Mouse (Mus musculus): ENCODE measurements around the gene Dclk2. TPM values are rescaled to one million over a fixed set of nuclear protein-coding genes. Genes with fewer than 3 reads are reported as not detected.

The Dclk2 gene
- polyA plus RNA-seq, 1 experiment from 2014 or later, result 2.3 TPM

DNA sequence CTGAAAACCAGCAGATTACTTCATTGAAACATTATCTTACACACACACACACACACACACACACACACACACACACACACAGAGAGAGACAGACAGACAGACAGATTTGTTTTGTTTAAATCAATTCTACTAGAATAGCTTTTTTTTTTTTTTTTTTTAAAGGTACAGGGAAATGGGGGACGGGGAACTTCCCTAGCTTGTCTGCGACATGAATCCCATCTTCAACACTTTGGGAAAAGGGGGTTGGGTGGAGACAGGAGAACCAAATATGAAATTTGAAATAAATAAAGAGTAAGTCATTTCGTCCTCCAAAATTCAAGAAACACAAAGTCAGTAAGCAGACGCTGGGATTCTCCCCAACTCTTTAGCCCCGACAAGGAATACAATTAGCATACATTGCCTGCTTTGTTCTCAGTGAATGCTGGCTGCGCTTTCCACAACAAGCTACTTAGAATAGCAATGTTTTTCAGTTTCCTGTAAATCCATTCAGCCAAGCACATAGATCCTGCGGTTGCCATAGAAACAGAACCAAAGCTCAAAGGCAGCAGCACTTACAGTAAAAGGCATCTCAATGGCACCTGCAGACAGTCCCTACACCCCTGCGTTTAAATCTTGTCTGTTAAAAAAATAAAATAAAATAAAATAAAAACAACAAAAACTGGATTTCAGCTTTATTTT lies 75.7 kb downstream of the Dclk2 start:
- no peak overlapping the region for H3K27ac ChIP-seq (ENCODE audit: low read depth, low read length)
- H3K27me3 ChIP-seq (replicated peaks; ENCODE audit: control insufficient read depth, insufficient read depth, low read length), result no peaks in the 10 kb centered on the region
- H3K36me3 ChIP-seq (ENCODE audit: control insufficient read depth, insufficient read depth), result no peaks in the 10 kb centered on the region
- no peak for TF ChIP-seq CTCF (IDR thresholded peaks at IDR 0.05; ENCODE audit: low read depth)
- H3K9me3 ChIP-seq (ENCODE audit: control insufficient read depth), result no peaks in the 10 kb centered on the region
- 29% methylated on average over 8 of the region's 8 CpGs for WGBS
- H3K9ac ChIP-seq (ENCODE audit: low read depth, low read length), result no peak overlapping the region
- no peak overlapping the region for H3K4me2 ChIP-seq (replicated peaks; ENCODE audit: low read depth)
- ATAC-seq, result no peak
- H3K4me1 ChIP-seq (replicated peaks; ENCODE audit: control insufficient read depth, insufficient read depth, low read length), result no peaks in the 10 kb centered on the region
- H3K4me3 ChIP-seq (ENCODE audit: low read depth, low read length), result no peak overlapping the region

- Histone ChIP-seq H3K27ac (ENCODE audit: low read depth, low read length) (no peak overlapping the region), H3K4me2 (replicated peaks; ENCODE audit: low read depth) (no peak overlapping the region), H3K4me1 (replicated peaks; ENCODE audit: control insufficient read depth, insufficient read depth, low read length) (no peaks in the 10 kb centered on the region), H3K36me3 (ENCODE audit: control insufficient read depth, insufficient read depth) (no peaks in the 10 kb centered on the region), H3K27me3 (replicated peaks; ENCODE audit: control insufficient read depth, insufficient read depth, low read length) (no peaks in the 10 kb centered on the region), H3K9me3 (ENCODE audit: control insufficient read depth) (no peaks in the 10 kb centered on the region), H3K4me3 (ENCODE audit: low read depth, low read length) (no peak overlapping the region), H3K9ac (ENCODE audit: low read depth, low read length) (no peak overlapping the region)
- 87% methylated on average over 2 of the region's 2 CpGs for WGBS
- no peak for TF ChIP-seq CTCF (IDR thresholded peaks at IDR 0.05; ENCODE audit: low read depth)
- ATAC-seq, result no peak
Observed at GRCm38 (mm10) chr3:86842461-86842860, 78.2 kb downstream of the Dclk2 start.

DNA sequence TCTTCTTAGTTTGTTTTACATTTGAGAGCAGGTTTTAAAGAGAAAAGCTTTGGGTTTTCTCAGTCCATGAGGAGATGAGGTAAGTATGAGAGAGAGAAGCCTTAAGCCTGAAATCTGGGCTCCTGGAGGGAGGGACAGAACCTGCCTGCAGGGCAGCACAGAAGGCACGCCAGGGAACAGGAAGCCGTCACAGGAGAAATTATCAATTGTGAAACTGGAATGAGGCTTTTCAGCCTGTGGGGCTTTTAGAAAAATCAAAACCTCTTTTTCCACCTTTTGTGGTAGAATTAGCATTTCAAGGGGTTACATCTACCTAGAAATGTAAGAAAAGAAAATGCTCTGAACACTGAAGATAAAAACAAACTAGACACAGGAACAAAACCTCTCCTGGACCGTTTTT lies 81.0 kb downstream of the Dclk2 start:
- Histone ChIP-seq H3K4me1 (replicated peaks; ENCODE audit: control insufficient read depth, insufficient read depth, low read length) (no peaks in the 10 kb centered on the region), H3K27me3 (replicated peaks; ENCODE audit: control insufficient read depth, insufficient read depth, low read length) (no peaks in the 10 kb centered on the region), H3K9me3 (ENCODE audit: control insufficient read depth) (no peaks in the 10 kb centered on the region), H3K4me3 (ENCODE audit: low read depth, low read length) (no peak overlapping the region), H3K4me2 (replicated peaks; ENCODE audit: low read depth) (no peak overlapping the region), H3K27ac (ENCODE audit: low read depth, low read length) (no peak overlapping the region), H3K36me3 (ENCODE audit: control insufficient read depth, insufficient read depth) (no peaks in the 10 kb centered on the region), H3K9ac (ENCODE audit: low read depth, low read length) (no peak overlapping the region)
- WGBS, result 51% methylated on average over 3 of the region's 3 CpGs
- no peak for TF ChIP-seq CTCF (IDR thresholded peaks at IDR 0.05; ENCODE audit: low read depth)
- no peak for ATAC-seq

GRCm38 (mm10) chr3:86837386-86837785 lies 83.3 kb downstream of the Dclk2 start:
- Histone ChIP-seq H3K27ac (ENCODE audit: low read depth, low read length) (no peak overlapping the region), H3K4me2 (replicated peaks; ENCODE audit: low read depth) (no peak overlapping the region), H3K9me3 (ENCODE audit: control insufficient read depth) (no peaks in the 10 kb centered on the region), H3K4me3 (ENCODE audit: low read depth, low read length) (no peak overlapping the region), H3K4me1 (replicated peaks; ENCODE audit: control insufficient read depth, insufficient read depth, low read length) (no peaks in the 10 kb centered on the region), H3K36me3 (ENCODE audit: control insufficient read depth, insufficient read depth) (no peaks in the 10 kb centered on the region), H3K9ac (ENCODE audit: low read depth, low read length) (no peak overlapping the region), H3K27me3 (replicated peaks; ENCODE audit: control insufficient read depth, insufficient read depth, low read length) (no peaks in the 10 kb centered on the region)
- no peak for TF ChIP-seq CTCF (IDR thresholded peaks at IDR 0.05; ENCODE audit: low read depth)
- ATAC-seq, result no peak
- whole genome bisulfite sequencing, result 51% methylated on average over 5 of the region's 5 CpGs

DNA sequence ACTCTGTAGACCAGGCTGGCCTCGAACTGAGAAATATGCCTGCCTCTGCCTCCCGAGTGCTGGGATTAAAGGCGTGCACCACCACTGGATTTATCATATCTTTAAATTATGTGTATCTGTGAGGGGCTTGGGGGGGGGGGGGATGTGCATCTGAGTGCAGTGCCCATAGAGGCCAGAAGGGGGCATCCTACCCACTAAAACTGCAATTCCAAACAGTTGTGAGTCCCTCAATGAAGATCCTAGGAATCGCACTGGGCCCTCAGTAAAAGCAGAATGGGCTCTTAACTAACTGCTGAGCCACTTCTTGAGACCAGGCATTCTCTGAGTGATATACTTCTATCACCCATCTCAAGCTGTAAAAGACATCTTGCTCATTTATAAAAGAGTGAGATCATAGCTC lies 85.5 kb downstream of the Dclk2 start:
- Histone ChIP-seq H3K27me3 (replicated peaks; ENCODE audit: control insufficient read depth, insufficient read depth, low read length) (no peaks in the 10 kb centered on the region), H3K4me3 (ENCODE audit: low read depth, low read length) (no peak overlapping the region), H3K9ac (ENCODE audit: low read depth, low read length) (no peak overlapping the region), H3K36me3 (ENCODE audit: control insufficient read depth, insufficient read depth) (no peaks in the 10 kb centered on the region), H3K27ac (ENCODE audit: low read depth, low read length) (no peak overlapping the region), H3K4me1 (replicated peaks; ENCODE audit: control insufficient read depth, insufficient read depth, low read length) (no peaks in the 10 kb centered on the region), H3K9me3 (ENCODE audit: control insufficient read depth) (no peaks in the 10 kb centered on the region), H3K4me2 (replicated peaks; ENCODE audit: low read depth) (no peak overlapping the region)
- peak; percentile 26 for TF ChIP-seq CTCF (IDR thresholded peaks at IDR 0.05; ENCODE audit: low read depth)
- ATAC-seq, result no peak
- WGBS, result 94% methylated on average over 4 of the region's 4 CpGs

- no peaks in the 10 kb centered on the region for H3K27me3 ChIP-seq (replicated peaks; ENCODE audit: control insufficient read depth, insufficient read depth, low read length)
- H3K27ac ChIP-seq (ENCODE audit: low read depth, low read length), result no peak overlapping the region
- H3K36me3 ChIP-seq (ENCODE audit: control insufficient read depth, insufficient read depth), result no peaks in the 10 kb centered on the region
- H3K9me3 ChIP-seq (ENCODE audit: control insufficient read depth), result no peaks in the 10 kb centered on the region
- H3K4me2 ChIP-seq (replicated peaks; ENCODE audit: low read depth), result no peak overlapping the region
- 78% methylated on average over 7 of the region's 7 CpGs for WGBS
- no peak overlapping the region for H3K4me3 ChIP-seq (ENCODE audit: low read depth, low read length)
- H3K4me1 ChIP-seq (replicated peaks; ENCODE audit: control insufficient read depth, insufficient read depth, low read length), result no peaks in the 10 kb centered on the region
- ATAC-seq, result no peak
- H3K9ac ChIP-seq (ENCODE audit: low read depth, low read length), result no peak overlapping the region
- TF ChIP-seq CTCF (IDR thresholded peaks at IDR 0.05; ENCODE audit: low read depth), result no peak
Observed at GRCm38 (mm10) chr3:86834341-86834740, 86.3 kb downstream of the Dclk2 start.
